Mouse (Mus musculus) erythroblast, adult 5-6 weeks (primary cell): Measurements from ENCODE around the gene Gsg1l. TPM values are rescaled to one million over a fixed set of nuclear protein-coding genes. Genes with fewer than 3 reads are reported as not detected.

Source experiments
- ATAC-seq: replicated peaks from 2 replicates; pipeline ENCODE4 v1.8.0; 2016; ENCODE audit warnings: moderate number of reproducible peaks, mild to moderate bottlenecking, moderate TSS enrichment, inconsistent platforms; ENCODE audit not compliant: poor library complexity, low FRiP score, severe bottlenecking
- total RNA-seq, 2 experiments: library from RNA; stranded (forward) in 1 of 2; stranded (reverse) in 1 of 2; fragments of 150-400 nt in 1 of 2; fragments of 200-764, 138-1000 nt in 1 of 2; gene quantifications; 2 replicates each; pipeline versions ENCODE4 v1.2.3 to v1.2.4; 2015 to 2017; ENCODE audit warnings: low replicate concordance in 2 of 2

Gsg1l gene
- total RNA-seq, 2 experiments from 2014 or later, result not detected

DNA sequence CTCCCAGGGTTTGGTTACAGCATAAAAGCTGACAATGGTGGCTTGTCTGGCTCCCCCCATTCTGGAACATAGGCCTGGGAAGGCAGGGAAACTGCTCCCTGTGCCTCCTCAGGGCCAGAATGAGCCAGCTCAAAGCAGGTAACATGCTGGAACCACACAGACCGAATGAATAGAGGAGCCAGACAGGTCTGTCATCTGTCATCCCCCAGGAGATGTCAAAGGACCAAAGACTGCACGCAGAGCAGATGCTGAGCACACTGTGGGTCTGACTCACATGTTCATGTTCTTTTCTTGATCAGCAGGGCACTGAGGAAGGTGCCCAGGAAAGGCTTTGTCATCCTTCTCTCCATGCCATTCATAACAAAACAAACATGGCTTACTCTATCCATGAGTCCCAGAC lies 90.4 kb downstream of the Gsg1l start:
- ATAC-seq, result no peak

DNA sequence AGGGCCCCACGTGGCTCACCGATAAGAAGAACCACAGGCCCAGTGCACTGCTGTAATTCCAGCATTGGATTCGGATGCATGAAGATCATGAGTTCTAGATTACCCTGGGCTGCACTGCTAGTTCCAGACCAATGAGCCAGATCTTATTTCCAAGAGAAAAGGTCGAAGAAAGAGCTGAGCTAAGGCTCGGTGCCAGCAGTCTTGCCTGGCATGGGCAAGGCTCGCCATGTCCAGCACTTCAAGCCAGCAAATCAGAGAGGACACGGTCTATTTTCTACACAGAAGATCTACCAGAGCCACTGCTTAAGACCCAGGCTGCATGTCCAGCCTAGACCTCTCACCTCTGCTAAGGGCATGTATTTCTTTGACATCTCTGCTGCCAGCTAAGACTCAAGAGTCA lies 92.2 kb downstream of the Gsg1l start:
- no peak for ATAC-seq

DNA sequence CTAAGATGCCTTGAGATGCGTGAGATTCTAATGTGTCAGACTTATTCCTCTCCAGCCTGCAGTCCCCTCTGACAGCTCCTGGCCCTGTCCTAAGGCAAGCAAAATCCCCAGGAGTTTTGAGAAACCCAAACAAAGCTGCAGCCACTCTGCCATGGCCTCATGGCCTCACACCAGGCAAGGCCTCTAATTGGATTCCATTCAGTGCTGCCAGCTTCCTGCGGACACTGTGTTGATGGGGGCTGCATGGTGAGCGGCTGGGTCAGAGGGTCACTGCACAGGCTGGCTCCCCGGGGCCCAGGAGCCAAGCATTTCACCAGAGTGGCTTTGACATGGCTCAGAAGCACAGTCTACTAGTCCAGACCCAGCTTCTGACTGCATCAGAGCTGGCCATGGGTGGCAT lies 92.7 kb downstream of the Gsg1l start:
- ATAC-seq, result no peak

DNA sequence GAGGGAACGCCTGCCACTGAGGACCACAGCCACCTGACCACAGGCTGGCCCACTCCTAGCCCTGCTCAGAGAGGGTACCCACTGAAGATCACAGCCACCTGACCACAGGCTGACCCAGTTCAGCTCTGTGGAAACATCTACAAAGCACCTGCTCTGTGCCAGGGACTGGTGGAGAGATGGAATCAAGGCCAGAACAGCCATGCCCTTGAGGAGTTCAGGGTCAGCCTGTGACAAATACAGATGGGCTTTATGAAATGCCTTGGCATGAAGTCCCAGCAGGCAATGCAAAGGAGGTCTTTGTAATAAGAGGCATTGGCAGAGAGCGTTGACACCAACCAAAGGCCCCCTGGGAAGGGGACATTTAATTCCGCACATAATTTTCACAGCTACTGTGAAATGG lies 93.9 kb downstream of the Gsg1l start:
- ATAC-seq, result no peak

DNA sequence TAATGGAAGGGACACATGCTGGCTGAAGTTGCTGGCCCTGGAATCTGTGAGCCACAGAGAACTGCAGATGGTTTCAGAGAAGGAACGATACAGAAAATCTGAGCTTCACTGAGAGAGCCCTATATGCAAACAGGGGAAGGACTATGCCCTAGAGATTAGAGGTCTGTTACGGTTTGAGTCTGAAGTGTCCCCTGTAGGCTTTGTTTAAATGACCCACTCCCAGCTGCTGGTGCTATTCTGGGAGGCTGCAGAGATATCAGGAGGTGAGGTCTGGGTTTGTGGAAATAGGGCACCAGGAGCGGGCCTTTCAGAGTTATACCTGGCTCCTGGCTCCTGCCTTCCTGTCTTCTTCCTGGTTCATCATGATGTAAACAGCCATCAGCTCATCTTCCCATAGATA lies 95.1 kb downstream of the Gsg1l start:
- ATAC-seq, result no peak

DNA sequence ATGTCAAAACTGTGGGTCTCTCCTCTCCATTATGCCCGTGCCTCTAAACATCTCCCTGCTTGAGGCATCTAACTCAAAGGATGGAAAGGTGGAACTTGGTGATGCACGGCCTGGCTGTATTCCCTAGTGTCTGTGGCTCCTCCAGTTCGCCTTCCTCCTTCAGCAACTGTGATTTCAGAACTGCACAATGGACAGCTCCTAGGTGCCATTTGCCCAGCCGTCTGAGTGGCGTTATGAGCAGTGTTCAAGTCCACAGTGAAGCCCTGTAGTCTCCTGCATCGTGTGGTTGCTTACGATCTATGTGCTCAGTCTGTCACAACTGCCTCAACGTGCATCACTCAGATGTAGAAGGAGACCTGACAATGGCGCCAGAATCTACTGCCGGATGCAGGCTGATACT lies 96.6 kb downstream of the Gsg1l start:
- ATAC-seq, result no peak

DNA sequence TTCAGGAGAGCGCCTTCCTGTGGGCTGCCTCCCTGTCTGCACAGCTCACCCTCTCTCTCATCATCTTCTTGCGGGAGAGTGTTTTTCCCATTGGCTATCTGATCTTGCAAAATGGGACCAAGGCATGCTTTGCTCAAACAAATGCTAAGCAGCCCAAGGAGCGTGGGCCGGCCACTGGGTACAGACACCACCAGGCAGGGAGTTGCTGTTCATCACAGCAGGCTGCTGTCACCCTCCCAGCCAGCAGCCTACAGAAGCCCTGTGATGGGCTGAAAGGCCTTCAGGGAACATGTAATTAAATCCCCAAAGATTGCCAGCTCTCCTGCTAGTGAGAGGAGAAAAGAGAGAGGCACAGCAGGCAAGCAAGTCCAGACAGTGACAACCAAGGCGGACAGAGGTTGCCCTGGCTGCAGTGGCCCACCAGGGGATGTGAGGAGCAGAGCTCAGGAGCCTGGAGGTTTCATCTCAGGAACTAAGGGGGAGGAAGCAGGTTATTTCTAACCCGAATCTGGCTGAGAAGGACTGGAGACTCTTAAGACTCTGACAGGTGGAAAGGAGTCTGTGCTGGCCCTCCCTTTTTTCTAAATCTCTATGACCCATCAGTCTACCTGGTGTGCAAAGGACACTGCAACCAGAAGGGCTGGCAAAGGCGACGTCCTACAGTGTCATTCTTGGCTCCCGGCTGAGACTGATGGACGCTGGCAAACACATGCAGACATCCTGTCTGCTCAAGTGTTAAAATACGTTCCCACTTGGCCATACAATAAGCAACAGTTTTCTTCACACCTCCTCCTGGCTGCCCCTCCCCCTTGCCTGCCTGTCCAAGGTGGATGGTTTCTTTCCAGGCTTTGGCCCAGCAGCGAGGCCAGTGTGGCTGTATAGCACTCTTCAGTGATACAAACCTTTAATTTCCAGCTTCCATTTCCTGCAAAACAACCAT lies 98.0 kb downstream of the Gsg1l start:
- ATAC-seq, result no peak

DNA sequence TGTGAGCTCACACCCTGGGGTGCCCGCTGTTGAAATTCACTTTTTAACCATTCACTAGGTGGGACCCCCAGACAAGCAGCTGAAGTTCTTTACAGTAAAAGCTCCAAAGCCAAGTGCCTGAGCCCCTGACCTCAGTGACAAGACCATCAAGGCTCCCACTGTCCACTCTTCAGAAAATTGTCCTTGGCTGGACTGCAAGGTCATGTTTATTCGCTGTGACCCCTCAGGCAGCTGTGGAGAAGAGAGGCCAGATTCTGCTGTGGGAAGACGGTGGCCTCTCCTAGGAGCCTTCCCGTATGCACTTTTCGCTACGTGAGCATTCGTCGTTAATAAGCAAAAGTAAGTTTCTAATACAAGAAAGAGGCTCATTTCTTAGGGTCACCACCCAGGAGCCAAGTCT lies 102.6 kb downstream of the Gsg1l start:
- ATAC-seq, result no peak

DNA sequence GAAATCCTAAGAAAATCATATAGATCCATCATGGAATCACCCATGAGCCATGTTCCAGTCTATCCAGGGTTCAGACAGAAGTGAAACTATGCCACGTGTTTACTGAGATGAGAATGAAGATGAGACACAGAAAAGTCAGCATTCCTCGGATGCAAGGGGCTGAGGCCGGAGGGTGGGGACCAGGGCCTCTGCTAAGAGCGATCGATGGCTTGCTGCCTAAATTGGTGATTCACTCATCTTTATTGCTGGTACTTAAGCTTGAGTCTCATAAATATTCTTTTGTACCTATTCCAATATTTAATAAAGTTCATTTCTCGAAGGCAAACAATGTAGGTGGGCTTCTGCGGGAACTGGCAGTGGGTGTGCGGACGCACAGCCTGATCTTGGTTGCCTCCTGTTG lies 105.5 kb downstream of the Gsg1l start:
- no peak for ATAC-seq

DNA sequence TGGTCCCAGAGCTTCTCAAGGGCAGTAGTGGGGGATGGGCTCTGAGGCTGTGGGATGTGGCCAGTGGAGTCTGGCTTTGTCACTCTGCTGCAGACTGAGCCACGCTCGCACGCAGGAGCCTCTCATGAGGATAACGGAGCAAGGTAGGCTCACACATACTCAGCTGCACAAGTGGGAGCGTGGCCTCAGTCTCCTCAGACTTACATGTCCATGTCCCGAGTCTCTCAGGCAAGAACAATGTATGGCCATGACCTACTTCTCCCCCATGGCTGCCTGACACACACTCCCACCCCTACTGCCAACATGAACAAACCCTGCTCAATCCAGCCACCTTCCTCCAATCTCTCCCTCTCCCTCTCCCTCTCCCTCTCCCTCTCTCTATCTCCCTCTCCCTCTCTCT lies 106.8 kb downstream of the Gsg1l start:
- ATAC-seq, result no peak

DNA sequence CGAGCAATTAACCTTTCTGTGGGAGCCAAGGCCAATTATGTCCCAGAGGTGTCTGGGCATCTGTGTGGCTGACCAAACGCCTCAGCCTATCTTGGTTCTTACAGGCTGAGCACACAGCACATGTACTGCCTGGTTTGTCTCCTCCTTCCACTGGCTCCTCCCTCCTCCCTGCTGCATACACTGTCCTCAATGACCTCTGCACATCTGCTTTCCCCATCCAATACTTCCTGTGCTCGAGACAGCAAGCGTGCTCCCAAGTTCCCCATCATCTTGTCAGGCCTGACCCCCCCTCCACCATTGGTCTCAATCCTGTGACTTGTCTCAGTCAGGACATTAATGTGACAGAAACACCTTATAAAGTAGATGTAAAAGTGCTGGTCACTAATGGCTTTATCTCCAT lies 108.3 kb downstream of the Gsg1l start:
- ATAC-seq, result no peak

DNA sequence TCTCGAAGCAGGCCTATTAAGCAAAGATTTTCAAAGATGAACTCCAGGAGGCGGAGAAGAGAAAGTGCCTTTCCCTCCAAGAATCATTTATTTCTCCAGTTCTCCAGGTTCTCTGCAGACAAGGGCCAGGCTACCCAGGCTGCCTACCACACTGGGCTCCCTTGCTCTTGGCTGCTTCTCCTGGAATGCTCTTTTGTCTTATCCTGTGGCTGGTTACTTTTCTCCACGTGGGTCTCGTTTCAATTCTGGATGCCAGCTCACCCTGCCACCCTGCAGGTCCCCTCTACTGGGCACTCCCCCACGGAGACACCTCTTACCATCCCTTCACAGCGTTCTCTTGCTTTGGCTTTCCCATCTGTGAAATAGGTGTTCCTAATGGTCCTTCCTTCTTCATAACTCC lies 109.4 kb downstream of the Gsg1l start:
- no peak for ATAC-seq

DNA sequence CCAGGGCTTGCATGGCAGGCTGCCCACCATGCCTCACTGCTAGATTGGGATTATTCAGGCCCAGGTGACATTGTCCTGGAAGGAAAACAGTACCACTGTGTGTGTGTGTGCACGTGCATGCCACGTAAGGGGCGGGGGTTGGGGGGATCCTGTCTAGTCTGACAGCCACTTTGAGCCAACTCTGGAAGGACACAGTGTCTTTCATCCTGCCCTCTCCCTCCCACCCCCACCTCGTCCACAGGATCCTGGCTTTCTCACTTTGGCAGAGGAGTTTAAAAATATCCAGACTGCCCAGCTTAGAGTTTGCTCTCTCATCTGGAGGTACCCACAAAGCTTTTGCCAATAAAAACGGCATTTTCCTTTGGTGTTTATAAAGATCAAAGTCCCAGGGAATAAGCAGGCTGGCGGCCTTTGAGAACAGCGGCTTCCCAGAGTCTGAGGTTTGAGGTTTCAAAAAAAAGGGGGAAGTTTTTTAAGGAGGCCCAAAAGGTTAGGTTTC lies 110.0 kb downstream of the Gsg1l start:
- no peak for ATAC-seq

DNA sequence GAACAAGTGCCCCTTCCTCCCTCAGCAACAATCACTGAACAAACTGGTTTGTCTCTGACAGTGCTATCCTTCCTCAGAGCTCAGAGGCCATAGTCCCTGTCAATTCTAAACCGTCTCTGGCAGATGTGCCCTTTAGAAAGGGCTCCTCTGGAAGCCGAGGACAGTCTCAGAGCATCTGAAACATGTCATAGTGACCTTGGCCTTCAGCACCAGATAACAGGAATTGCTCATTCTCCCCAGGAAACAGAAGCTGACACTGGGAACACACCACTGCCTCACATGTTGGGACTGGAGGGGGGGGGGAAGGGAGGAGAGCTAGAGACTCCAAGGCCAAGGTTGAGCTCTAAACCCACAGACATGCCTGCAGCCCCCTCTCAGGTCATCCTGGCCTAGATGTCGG lies 113.1 kb downstream of the Gsg1l start:
- ATAC-seq, result no peak

DNA sequence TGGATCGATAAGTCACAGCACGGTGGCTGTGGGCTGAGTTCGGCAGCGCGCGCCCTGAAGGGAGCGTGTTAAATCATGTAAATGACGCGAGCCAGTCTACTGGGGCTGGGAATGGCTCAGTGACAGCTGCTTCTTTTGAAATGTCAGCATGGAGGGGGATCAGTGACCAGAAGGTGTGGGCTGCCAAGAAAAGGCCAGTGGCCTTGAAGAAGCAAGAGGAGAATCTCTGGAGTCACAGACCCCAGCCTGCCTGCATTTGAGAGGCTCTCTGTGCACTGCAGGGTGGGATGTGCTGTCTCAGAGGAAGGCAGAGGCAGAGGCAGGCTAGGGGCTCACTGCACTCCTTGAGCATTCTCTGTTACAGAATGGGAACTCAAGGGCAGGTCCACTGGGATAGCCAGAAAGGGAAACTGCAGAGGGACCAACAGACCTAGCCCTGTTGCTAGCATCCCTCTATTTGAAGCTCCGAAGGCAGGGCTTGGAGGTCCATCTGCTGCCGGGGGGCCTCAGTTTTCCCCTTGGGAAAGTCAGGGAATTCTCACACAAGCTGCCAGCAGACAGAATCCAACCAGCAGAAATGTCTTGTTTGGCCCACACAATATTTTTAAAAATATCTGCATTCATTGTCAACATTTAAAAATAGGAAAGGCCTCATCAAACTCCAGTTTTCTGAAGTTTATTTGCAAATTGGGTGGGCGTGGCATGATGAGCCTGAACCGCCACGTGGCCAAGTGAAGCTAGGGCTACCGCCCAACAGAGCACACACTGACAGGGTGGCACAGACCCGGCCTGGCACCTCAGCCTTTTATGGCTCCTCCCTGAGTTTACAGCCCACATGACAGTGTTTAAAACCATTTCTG lies 115.6 kb downstream of the Gsg1l start:
- no peak for ATAC-seq

DNA sequence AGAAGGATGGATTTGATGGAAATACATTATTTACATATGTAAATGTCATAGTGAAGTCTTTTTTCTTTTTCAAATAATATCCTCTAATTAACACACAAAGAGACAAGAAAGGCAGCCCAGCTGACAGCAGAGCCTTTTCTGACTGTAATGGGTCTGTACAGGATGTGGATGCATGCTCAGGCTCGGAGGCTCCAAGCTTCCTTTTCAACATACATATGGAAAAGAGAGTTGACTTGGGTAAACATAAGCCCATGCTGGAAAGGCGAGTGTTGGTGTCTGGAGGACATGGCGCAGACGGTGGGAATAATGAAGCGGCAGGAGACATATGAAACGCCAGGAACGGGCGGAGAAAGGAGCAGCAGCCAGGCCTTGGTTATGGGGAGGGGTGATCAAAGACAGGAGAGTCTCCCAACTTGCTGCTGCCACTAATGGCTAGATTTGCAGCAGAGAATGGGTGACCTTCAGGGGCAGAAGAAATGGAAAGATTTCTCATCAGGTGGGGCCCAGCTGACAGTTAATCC lies 118.1 kb downstream of the Gsg1l start:
- ATAC-seq, result no peak

DNA sequence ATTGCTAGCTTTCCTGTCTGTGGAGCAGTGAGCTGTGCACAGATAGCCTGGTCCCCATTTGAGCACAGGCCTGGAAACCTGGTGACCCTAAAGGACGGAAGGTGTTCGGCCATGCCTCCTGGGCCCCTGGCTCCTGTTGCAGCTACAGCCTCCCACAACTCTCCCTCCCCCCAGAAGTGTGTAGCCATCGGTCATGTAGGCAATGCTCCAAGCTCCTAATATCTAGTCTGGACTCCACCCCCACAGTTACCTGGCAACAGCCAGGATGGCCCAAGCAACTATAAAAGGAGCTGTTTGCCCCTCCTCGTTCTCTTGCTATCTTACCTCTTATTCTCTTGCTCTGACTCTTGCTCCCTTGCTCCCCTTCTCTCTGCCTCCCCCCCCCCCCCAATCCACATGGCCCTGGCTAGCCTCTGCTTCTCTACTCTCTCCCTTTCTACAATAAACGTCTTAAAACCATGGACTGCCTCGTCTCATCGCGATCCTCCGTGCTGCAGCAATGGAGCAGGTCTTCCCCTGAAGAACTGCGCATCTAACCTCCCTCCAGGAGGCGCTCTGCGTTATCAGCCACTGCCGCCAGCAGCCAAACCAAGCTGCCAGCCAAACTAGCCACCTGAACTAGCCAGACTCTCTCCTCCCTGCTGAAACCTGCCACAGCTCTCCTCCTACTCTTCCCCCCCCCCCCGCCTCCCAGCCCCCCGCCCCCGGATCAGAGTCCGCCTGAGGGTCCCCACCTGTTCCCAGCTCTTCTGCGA lies 122.7 kb downstream of the Gsg1l start:
- ATAC-seq, result no peak

DNA sequence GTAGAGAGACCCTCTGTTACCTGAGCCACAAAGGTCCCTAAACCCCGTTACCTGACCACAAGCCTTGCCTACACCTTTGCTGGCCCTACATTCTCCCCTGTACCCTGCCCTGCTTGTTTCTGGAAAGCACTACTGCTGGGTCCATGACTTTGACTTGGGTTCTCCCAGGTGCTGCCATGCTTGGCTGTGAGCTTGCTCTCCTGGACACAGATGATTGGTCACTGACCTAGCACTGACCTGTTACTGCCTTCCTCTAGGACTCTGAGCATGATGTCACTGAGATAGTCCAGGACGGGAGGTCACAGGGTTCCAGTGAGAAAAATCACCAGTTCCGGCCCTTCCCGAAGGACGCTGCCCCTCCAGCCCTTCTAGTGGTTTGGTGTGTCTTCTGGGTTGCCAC lies 123.4 kb downstream of the Gsg1l start:
- no peak for ATAC-seq

DNA sequence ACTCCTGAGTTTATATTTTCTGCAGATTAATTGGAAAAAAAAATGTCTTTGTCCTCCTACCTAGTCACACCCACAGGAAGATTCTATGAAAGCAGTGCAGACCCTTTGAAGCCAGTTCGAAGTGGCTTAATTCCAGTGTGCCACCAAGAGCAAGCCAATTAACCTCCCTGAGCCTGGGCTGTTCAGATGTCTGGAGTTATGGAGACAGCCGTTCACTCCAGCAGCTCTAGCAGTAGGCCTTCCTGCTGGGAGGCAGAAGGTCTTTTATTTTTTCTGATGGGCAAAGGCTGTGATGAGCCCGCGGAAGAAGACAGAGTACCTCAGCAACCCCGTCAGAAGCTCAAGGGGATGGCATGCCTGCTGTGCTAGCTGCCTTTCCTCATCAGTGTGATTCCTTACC lies 127.2 kb downstream of the Gsg1l start:
- ATAC-seq, result no peak

DNA sequence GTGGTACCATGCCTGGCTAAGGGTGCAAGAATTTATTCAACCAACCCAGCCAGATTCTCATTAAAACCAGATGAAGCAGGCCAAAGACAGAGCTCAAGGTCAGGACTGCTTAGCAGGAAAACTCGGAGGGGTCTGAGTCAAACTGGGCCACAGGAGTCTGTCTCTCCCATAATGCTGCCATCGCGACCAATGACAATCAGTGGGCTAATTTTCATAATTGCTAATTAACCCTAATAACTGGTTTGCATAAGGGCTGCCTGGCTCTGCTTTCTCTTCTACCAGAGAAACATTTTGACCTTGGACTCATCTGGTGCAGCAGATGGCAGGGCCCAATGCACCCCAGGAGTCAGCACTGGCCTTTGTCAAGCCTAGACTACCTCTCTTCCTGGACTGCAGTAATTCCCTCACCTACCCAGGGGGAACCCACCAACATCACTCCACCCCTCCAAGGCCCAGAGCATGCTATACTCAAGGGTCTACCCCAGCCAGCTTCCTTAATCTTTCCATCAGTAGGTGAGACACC lies 127.8 kb downstream of the Gsg1l start:
- ATAC-seq, result no peak
